Mouse (Mus musculus): ENCODE data around the gene Tial1. TPM values are rescaled to one million over a fixed set of nuclear protein-coding genes. Genes with fewer than 3 reads are reported as not detected.
A peak's percentile ranks its signal among the peaks of the same experiment; 100 is the strongest.

The Tial1 gene
- total RNA-seq, 2 experiments from 2014 or later = 52.5 to 54.6 TPM

DNA sequence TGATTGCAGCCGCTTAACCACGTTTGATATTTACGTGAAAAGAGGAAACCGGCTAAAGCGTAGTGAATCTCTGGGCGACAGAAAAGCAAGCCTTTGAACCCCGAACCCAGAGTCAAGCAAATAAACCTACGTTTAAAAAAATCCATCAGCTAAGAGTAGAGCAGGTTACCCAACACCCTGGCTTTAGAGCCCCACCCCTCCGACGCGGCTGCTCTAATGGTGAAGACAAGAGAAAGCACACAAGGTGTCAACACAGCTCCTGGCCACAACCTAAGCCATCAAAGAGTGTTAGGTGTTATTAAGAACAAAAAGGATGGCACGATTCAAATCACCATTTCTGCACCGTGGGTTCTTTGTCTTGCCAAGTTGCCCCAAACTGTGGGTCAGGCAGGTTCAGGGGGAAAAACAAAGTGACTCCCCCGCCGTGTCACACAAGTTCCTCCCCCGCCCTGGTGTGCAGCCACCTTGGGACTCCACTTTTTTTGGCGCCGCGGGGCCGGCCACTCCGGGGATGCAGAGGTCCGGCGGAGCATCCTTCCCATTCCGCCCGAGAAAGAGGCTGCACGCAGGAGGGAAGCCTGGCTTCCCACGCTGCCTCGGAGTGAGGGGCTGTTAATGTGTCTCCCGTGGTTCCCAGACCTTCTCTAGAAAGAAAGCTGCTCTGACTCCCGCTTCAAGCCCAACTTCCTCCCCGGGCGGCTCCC, 44.1 kb downstream of the Tial1 start:
- DNase-seq = no peak
- intact Hi-C loops (cut with DNase I) = no loop called here

DNA sequence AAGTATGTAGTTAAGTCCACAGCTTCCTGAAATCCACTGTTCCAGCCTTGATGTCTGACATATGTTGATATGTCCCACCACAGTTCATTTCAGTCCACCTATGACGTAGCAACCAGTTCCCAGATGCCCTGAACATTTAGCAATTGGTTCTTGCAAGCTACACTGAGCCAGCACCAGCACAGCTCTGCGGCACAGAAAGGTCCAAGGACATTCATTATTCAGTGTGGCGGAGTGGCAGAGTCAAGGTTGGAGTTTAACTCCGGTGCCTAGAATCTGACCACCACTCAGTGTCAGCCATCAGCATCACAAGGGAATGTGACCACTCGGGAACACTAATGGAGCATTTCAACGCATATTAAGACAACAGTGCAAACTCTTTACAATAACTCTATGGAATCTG, 44.9 kb downstream of the Tial1 start:
- DNase-seq = no peak
- intact Hi-C loops (cut with DNase I) = no loop called here

DNA sequence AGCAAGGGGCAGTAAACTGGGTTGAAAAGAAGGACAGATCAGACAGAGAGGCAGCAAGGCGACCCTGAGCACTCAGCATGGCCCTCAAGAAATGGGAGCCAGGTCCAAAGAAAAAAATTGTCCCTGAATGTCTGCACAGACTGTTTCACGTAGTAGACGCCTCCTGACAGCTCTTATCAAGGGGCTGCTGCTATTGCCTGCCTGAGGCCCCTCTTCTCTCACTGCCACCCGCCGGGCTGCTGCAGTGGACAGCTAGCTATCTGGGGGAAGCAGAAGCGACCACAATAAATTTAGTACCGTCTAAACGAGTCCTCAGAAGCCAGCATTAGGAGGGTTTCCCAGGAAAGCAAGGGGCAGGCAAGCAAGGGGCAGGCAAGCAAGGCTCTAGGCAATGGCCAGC, 47.1 kb downstream of the Tial1 start:
- no peak for DNase-seq
- intact Hi-C loops (cut with DNase I) = no loop called here

DNA sequence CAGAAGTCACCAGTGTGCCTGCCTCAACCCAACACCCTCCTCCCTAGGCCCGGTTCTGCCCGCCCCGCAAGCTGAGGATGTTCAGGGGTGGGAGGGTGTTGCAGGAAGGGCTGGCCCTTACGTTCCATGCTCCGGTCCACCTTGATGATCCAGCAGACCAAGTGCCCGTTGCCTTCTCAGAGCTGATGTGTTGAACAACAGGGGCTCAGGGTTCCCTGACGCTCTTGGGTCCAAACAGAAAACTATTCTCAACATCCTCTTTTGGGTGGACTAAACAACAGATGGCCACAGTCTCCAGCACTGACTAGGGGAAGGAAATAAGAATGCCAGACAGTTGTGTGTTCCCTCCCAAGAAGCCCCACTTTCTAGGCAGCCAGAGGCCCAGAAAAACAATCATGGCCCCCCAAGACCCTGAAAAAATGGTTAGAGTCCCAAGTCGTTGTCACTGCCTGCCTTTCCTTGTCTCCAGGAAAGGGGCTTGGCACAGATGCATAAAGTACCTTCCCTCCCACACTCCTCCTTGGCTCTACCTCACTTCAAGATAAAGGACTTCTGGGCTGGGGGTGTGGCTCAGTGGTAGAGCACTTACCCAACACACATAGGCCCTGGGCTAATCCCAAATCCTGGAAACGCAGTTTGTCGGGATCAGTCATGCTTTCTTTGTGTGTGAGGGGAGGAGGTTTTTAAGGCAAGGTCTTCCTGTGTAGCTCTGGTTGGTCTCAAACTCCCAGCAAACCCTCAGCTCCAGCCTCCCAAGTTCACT, 49.3 kb downstream of the Tial1 start:
- intact Hi-C loops (cut with DNase I) = no loop called here
- DNase-seq = no peak

DNA sequence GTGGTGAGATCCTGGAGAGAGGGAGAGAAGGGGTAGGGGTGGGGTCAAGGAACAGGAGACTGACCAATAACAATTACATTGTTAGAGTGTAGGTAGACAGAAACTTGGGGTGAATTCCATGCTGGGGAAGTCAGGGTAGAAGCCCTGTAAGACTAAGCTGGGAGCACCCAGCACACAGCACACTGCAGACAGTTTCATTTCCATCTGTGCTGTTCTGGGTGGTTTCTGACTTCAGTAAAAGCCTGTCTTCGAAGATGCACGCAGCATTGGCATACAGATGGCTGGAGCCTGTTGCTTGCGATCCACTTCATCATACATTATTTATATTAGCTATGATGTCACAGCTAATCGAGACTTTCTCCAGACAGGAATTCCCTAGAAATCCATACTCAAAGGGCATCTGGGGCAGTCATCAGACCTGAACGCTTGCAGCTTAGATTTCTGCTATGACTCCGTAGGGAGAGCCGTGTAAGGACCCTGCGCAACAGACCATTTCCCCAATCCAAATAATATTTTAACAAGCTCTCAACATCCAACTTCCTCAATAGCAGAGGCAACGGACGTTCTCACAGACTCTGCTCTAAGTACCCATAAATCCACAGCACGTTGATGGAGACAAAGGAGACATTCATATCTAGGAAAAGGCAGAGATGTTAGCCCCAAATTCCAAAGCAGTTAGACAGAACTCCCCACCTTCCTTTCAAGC, 50.7 kb downstream of the Tial1 start:
- DNase-seq = no peak
- intact Hi-C loops (cut with DNase I) = no loop called here

DNA sequence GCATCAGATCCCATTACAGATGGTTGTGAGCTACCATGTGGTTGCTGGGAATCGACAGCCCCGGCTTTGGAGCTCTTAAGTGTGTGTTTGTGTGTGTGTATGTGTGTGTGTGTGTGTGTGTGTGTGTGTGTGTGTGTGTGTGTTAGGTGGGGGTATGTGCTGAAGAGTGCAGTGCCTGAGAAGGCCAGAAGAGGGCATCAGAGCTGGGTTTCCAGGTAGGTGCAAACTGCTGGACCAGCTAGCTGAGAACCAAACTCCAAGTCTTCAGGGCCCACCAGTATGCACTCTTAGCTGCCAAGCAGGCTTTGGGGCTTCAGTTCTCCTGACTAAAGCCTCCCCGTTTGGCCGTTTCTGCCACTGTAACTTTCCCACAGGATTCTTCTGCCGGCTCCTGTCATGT, 53.3 kb downstream of the Tial1 start:
- DNase-seq = no peak
- intact Hi-C loops (cut with DNase I) = no loop called here

DNA sequence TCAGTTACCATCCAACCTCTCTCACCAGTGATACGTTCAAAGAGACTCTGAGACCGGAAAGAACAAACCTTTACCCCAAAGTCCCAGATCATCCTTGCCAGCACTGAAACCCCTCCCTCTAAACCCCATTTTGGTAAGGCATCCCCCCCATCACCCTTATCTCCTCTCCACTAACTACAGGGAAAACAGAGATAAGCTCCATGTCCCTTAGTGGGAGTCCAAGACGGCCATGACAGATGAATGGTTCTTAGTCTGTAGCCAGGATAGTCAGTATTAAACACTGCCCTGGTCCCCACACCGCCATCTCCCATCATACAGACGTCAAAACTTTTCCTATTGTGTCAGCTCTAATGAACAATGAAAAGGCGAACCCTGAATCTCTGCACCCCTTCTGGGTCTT, 57.5 kb downstream of the Tial1 start:
- no peak for DNase-seq
- intact Hi-C loops (cut with DNase I) = no loop called here

DNA sequence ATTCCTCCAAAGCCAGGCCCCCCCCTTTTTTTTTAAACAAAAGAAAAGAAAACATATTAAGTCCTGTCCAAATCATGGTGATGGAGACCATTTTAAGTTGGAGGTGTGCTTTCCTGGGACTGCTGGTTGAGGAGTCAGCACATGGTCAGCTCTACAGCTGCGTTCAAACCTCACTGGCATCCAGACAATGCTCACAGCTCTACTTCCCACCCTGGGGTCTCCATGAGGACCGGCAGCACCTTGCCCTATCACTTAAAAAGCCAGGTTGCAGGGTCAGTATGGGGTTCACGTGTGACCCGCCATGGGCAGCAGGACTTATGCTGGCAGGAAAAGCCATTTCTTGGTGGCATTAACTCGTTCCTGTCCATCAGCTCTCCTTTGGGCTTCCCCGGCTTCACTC, 57.9 kb downstream of the Tial1 start:
- DNase-seq = no peak
- intact Hi-C loops (cut with DNase I) = no loop called here

DNA sequence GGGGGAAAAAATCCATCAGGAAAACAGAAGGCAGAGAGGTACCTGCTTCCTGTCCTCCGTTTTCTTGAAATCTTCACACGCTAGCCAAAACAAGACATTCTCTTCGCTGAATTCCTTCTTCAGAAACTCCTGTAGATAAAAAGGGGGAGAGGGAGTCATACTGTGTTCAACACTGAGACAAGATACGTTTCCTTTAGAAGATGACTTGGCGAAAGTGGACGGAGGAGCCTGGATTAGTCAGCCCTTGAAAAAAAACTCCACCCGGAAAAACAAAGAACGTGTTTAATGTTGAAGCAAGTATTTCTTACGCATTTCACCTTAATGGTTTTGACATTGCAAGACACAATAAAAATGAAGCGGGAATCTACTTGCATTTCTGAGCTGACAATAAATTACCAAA, 58.4 kb downstream of the Tial1 start:
- no peak for DNase-seq
- intact Hi-C loops (cut with DNase I) = no loop called here

DNA sequence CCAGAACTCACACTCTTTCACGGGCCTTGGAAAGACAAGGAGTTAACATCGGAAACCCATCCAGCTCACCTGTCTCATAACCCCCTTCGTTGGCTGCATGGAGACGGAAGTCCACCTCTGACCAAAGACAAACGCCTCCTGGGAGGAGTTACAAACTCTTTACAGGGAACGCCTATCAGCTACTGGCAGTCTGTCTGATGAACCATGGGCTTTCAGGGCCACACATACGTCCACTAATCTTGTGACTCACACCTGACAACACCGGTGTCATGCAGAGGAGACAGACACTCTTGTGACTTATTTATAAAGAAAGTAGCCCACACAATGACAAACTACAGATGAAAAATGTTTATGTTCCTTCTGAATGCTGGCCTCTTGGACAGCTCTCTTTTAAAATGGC, 58.9 kb downstream of the Tial1 start:
- no peak for DNase-seq
- intact Hi-C loops (cut with DNase I) = no loop called here

DNA sequence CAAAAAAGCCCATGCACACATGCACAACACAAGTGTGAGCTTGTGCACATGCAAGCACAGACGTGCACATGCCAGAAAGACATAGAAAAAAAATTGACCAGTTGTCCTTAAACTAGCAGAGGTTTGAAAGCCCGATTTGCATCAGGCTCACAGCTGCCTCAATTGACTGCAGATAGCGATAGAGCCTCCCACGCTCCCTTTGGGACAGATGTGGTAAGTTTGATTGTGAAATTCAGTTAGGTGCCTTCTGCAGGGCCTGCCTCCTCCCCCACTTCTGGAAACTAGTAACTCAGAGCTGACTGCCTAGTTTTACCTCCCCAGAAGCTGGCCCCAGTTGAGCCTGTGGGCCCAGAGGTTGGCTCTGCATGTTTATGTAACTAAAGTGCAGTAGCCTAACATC, 62.9 kb downstream of the Tial1 start:
- intact Hi-C loops (cut with DNase I) = no loop called here
- no peak for DNase-seq

DNA sequence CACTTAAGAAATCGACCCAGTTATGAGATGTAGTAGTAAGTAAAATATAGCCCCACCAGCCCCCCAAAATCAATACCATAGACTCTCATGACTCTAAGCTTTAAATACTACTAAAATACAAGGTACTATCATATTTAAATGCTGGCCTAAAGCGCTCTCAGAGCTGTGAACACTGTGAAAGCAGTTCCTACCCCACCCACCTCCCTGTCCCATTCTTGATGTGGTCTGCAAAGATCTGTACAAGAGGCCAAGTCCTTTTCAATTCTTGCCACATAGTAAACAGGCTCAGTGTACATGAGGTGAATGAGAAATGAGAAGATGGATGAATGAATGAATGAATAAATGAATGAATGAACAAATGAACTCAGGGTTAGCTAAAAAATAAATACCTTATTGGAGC, 64.5 kb downstream of the Tial1 start:
- no peak for DNase-seq
- intact Hi-C loops (cut with DNase I) = no loop called here

DNA sequence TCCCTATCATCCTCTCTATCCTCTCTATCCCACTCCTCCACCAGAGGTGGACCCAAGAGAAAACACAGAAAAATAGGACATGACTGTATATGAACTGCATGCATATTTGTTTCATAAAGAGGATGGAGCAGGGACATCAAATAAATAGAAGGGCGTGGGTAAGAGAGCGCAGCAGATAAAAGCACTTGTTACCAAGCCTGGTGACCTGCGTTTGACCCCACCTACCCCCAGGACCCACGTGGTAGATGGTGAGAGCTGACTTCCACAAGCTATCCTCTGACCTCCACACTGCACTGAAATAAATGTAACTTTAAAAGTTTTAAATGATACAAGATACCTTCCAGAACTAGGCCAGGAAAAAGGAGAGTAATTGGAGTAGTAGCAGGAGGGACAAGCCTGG, 67.8 kb downstream of the Tial1 start:
- DNase-seq = no peak
- intact Hi-C loops (cut with DNase I) = no loop called here

DNA sequence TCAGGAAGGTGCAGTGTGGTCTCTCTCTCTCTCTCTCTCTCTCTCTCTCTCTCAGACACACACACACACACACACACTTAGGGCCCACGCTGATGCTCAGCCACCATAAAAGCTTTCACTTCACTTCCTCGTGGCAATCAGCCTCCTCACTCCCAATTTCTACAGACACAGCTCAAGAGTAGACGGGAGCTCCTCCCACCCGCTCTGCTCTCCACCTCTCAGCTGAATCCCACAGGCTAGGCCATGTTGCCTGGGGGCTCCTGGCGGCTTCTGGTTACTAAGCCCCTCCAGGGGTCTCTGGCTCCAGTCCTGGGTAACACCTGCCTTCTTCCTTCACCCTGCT, 68.6 kb downstream of the Tial1 start:
- intact Hi-C loops (cut with DNase I) = no loop called here
- no peak for DNase-seq

DNA sequence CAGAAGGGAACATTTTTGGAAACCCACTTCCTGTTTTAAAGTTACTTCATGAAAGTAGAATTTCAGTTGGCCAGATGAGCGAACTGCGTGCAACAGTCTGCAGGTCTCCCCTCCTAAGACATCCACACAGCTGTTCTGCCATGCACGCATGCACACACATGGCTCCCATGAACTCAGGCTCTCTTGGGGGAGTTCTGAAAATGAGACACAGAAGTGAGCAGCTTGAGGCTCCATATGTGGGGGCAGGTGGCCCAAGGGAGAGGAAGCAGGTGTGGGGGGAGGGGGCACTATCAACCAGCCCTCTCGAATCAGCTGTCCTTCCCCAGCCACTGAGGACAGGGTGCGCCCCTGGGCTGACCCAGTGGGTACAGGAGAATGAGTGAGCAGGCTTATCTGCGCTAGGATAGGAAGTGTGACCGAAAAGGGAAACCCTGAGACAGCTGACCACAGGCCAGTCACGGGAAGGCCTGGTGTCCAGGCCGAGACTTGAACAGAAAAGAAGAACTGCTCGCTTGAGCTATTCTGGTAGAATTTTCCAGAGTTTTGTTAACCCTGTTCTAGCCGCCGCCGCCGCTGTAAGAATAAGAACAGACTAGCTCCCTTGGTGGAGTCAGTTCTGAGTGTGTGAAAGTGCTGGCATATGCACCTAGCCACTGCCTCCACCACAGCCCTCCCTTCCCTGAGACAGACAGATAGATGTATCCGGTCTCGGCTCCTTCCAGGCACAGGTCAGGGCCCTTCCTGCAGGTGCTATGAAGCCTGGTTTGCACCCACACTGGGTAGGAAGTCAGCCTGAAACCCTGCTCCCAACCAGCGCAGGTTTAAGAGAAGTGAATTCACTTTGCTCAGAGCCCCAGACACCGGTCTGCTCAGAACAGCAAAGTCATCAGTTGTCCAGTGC, 69.2 kb downstream of the Tial1 start:
- DNase-seq = peak; percentile 44 to 45
- intact Hi-C loops (cut with DNase I) = no loop called here

DNA sequence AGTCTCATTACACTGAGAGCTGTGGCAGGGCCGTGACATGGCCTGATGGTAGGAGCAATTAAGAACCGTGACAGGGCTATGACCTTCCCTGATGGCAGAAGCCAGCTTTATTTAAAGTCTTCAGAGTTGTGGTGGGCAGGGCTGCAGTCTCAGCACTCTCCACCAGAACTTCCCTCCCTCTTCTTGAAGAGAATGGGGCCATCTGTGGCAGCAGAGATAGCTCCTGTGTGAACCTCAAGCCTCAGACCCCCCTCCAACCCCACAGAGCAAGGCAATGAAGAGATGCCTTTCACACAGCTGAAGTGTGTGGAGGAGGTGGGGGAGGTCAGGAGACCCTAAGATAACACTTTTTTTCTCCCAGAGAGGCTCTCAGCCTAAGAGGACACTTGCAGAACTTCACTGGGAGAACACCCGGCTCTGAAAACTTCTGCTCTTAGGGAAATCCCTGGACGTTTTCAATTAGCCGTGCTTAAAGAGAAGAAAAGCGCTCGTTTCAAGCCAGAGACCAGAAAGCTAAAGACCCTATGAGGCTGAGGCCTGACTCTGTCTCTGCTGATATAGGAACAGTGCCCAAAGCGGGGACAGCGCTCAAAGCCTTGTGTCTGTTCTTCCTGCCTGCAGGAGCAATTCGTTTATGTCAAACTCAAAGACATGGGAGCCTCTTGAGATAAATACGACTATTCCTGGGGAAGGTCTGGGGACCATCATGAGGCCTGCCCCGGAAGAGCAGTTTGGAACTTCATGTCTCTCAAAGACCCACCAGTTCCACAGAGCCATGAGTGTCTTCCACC, 70.1 kb downstream of the Tial1 start:
- intact Hi-C loops (cut with DNase I) = no loop called here
- DNase-seq = peak in 1 of 2 experiments; percentile 26
